Mouse (Mus musculus) intestine, postnatal 0 days (tissue): ENCODE data around the gene Tnfrsf9. TPM values are rescaled to one million over a fixed set of nuclear protein-coding genes. Genes with fewer than 3 reads are reported as not detected.

Experiments used
- ATAC-seq: fragments of 200-750 bp; cut with Nextera tagmentation; 2 replicates; pipeline ENCODE4 v1.8.0; 2017; ENCODE audit warnings: mild to moderate bottlenecking, moderate TSS enrichment, moderate library complexity
- H3K27ac ChIP-seq: fragments of 300-500 bp; sonication (generic); 2 replicates; pipeline ENCODE4 v1.5.1; 2014; ENCODE audit warnings: mild to moderate bottlenecking, low read depth, low read length, moderate library complexity
- H3K27me3 ChIP-seq: fragments of 300-500 bp; sonication (generic); replicated peaks from 2 replicates; pipeline ENCODE4 v1.6.1; 2014; ENCODE audit warnings: low read length, mixed read lengths; ENCODE audit not compliant: control insufficient read depth, insufficient read depth
- H3K36me3 ChIP-seq: fragments of 300-500 bp; sonication (generic); 2 replicates; pipeline ENCODE4 v1.6.1; 2014; ENCODE audit warnings: mild to moderate bottlenecking, moderate library complexity; ENCODE audit not compliant: control insufficient read depth, insufficient read depth
- H3K4me1 ChIP-seq: fragments of 300-500 bp; sonication (generic); replicated peaks from 2 replicates; pipeline ENCODE4 v1.6.1; 2014; ENCODE audit warnings: antibody characterized with exemption, low read length, mixed read lengths; ENCODE audit not compliant: control insufficient read depth, insufficient read depth
- H3K4me2 ChIP-seq: fragments of 300-500 bp; sonication (generic); replicated peaks from 2 replicates; pipeline ENCODE4 v1.6.1; 2014; ENCODE audit warnings: low read depth, mild to moderate bottlenecking, moderate library complexity
- H3K4me3 ChIP-seq: fragments of 300-500 bp; sonication (generic); 2 replicates; pipeline ENCODE4 v1.5.1; 2014; ENCODE audit warnings: low read depth, low read length
- H3K9ac ChIP-seq: fragments of 300-500 bp; sonication (generic); 2 replicates; pipeline ENCODE4 v1.6.1; 2014; ENCODE audit warnings: mild to moderate bottlenecking, low read depth, low read length
- H3K9me3 ChIP-seq: fragments of 300-500 bp; sonication (generic); 2 replicates; pipeline ENCODE4 v1.6.1; 2016; ENCODE audit warnings: mixed run types; ENCODE audit not compliant: control insufficient read depth
- CTCF ChIP-seq: sonication (generic); IDR thresholded peaks from 2 replicates; pipeline ENCODE4 v1.5.1; 2016; ENCODE audit warnings: low read depth, mild to moderate bottlenecking, control low read depth, antibody characterized with exemption, moderate library complexity
- WGBS: fragments of 180-500 bp; shearing (Covaris S2); extraction: QIAGEN DNeasy Blood & Tissue Kit; methylation state at CpG from one replicate; pipeline ENCODE4 v1.1.7; 2014; 5-methylcytosine and 5-hydroxymethylcytosine counted together
- polyA plus RNA-seq: library from polyadenylated mRNA; unstranded; fragments of >200 nt; fragmentation: Nextera tagmentation; extraction: Ambion mirVana; gene quantifications from 2 replicates; pipeline ENCODE4 v1.2.1, GENCODE M21; 2015

Tnfrsf9 gene
- polyA plus RNA-seq, 1 experiment from 2014 or later: 0.20 TPM

GRCm38 (mm10) chr4:150964635-150965554, 50.5 kb downstream of the Tnfrsf9 start:
- no peaks in the 10 kb centered on the region for H3K4me1 ChIP-seq
- H3K9ac ChIP-seq: no peak overlapping the region
- peak; percentile 61 for ATAC-seq
- H3K9me3 ChIP-seq: no peaks in the 10 kb centered on the region
- H3K4me2 ChIP-seq: peak overlapping the region; percentile 60
- H3K4me3 ChIP-seq: peak overlapping the region; percentile 27
- no peaks in the 10 kb centered on the region for H3K27me3 ChIP-seq
- H3K36me3 ChIP-seq: no peaks in the 10 kb centered on the region
- peak; percentile 87 for TF ChIP-seq CTCF
- no peak overlapping the region for H3K27ac ChIP-seq
- 13% methylated on average over 25 of the region's 25 CpGs for WGBS

GRCm38 (mm10) chr4:150965555-150965951, 51.2 kb downstream of the Tnfrsf9 start:
- Histone ChIP-seq H3K27ac (no peak overlapping the region), H3K36me3 (no peaks in the 10 kb centered on the region), H3K4me1 (no peaks in the 10 kb centered on the region), H3K27me3 (no peaks in the 10 kb centered on the region), H3K4me2 (no peak overlapping the region), H3K4me3 (no peak overlapping the region), H3K9ac (no peak overlapping the region), H3K9me3 (no peaks in the 10 kb centered on the region)
- ATAC-seq: no peak
- TF ChIP-seq CTCF: no peak; the same call in 1 of the 2 replicates
- WGBS: 68% methylated on average over 11 of the region's 11 CpGs

- ATAC-seq: no peak
- Histone ChIP-seq H3K9me3 (no peaks in the 10 kb centered on the region), H3K36me3 (no peaks in the 10 kb centered on the region), H3K4me3 (no peak overlapping the region), H3K4me2 (no peak overlapping the region), H3K9ac (no peak overlapping the region), H3K4me1 (no peaks in the 10 kb centered on the region), H3K27me3 (no peaks in the 10 kb centered on the region), H3K27ac (no peak overlapping the region)
- WGBS: 16% methylated on average over 7 of the region's 7 CpGs
- TF ChIP-seq CTCF: peak; percentile 83
Measured at GRCm38 (mm10) chr4:150966556-150966955, 52.2 kb downstream of the Tnfrsf9 start.

GRCm38 (mm10) chr4:150968956-150969355, 54.6 kb downstream of the Tnfrsf9 start:
- Histone ChIP-seq H3K27me3 (no peaks in the 10 kb centered on the region), H3K36me3 (no peaks in the 10 kb centered on the region), H3K27ac (no peak overlapping the region), H3K9ac (no peak overlapping the region), H3K9me3 (no peaks in the 10 kb centered on the region), H3K4me3 (no peak overlapping the region), H3K4me1 (no peaks in the 10 kb centered on the region), H3K4me2 (no peak overlapping the region)
- no peak for TF ChIP-seq CTCF
- no peak for ATAC-seq
- 76% methylated on average over 8 of the region's 8 CpGs for WGBS

GRCm38 (mm10) chr4:150973264-150973663, 58.9 kb downstream of the Tnfrsf9 start:
- ATAC-seq: no peak
- H3K4me3 ChIP-seq: no peak overlapping the region
- WGBS: 79% methylated on average over 8 of the region's 8 CpGs
- no peak for TF ChIP-seq CTCF
- H3K4me2 ChIP-seq: no peak overlapping the region
- H3K27me3 ChIP-seq: no peaks in the 10 kb centered on the region
- no peaks in the 10 kb centered on the region for H3K4me1 ChIP-seq
- H3K9me3 ChIP-seq: no peaks in the 10 kb centered on the region
- H3K27ac ChIP-seq: no peak overlapping the region
- H3K36me3 ChIP-seq: no peaks in the 10 kb centered on the region
- H3K9ac ChIP-seq: no peak overlapping the region

GRCm38 (mm10) chr4:150975145-150975544, 60.8 kb downstream of the Tnfrsf9 start:
- Histone ChIP-seq H3K4me3 (no peak overlapping the region), H3K4me1 (no peaks in the 10 kb centered on the region), H3K36me3 (no peaks in the 10 kb centered on the region), H3K9me3 (no peaks in the 10 kb centered on the region), H3K27ac (no peak overlapping the region), H3K4me2 (no peak overlapping the region), H3K27me3 (no peaks in the 10 kb centered on the region), H3K9ac (no peak overlapping the region)
- no peak for ATAC-seq
- WGBS: 30% methylated on average over 1 of the region's 1 CpGs
- TF ChIP-seq CTCF: no peak
